Mouse (Mus musculus): ENCODE data around the gene Lrp10. TPM values are rescaled to one million over a fixed set of nuclear protein-coding genes. Genes with fewer than 3 reads are reported as not detected.

Lrp10 gene
- total RNA-seq, 2 experiments from 2014 or later = 21.1 to 22.2 TPM

Other genes starting within 250 kb of the Lrp10 start
- gene Dad1, start 210.0 kb upstream of the Lrp10 start, total RNA-seq (2021) = 100 to 1,000 TPM; 115 to 120 TPM
- 10 to 100 TPM; 42.8 to 46.2 TPM for gene Abhd4, start 209.9 kb upstream of the Lrp10 start, total RNA-seq (2021)
- gene Olfr49, start 179.2 kb upstream of the Lrp10 start, total RNA-seq (2021) = not detected
- gene Oxa1l, start 103.3 kb upstream of the Lrp10 start, total RNA-seq (2021) = 10 to 100 TPM; 49.2 to 55.1 TPM
- gene Slc7a7, start 46.4 kb upstream of the Lrp10 start, total RNA-seq (2021) = 1 to 10 TPM; 2.3 to 4.0 TPM
- gene Mrpl52, start 37.2 kb upstream of the Lrp10 start, total RNA-seq (2021) = 10 to 100 TPM; 89.2 to 93.8 TPM
- 10 to 100 TPM; 12.0 to 12.6 TPM for gene Mmp14, start 32.5 kb upstream of the Lrp10 start, total RNA-seq (2021)
- 1 to 10 TPM; 4.2 to 7.5 TPM for gene Rem2, start 12.0 kb downstream of the Lrp10 start, total RNA-seq (2021)
- gene Prmt5, start 53.4 kb downstream of the Lrp10 start, total RNA-seq (2021) = 10 to 100 TPM; 48.8 to 49.7 TPM
- gene Haus4, start 90.5 kb downstream of the Lrp10 start, total RNA-seq (2021) = 1 to 10 TPM; 1.5 to 2.0 TPM
- gene Ajuba, start 113.4 kb downstream of the Lrp10 start, total RNA-seq (2021) = 1 to 10 TPM; 1.7 to 1.9 TPM
- gene 4931414P19Rik, start 141.9 kb downstream of the Lrp10 start, total RNA-seq (2021) = 1 to 10 TPM; 8.3 to 9.3 TPM
- 100 to 1,000 TPM; 176 to 178 TPM for gene Psmb5, start 153.9 kb downstream of the Lrp10 start, total RNA-seq (2021)
- under 1 TPM in 1 of 2 experiments, not detected in 1; 0.16 TPM for gene Psmb11, start 157.3 kb downstream of the Lrp10 start, total RNA-seq (2021)
- not detected for gene Gm17606, start 176.8 kb downstream of the Lrp10 start, total RNA-seq (2021)
- gene Cdh24, start 177.2 kb downstream of the Lrp10 start, total RNA-seq (2021) = 1 to 10 TPM; 8.4 to 9.2 TPM
- 10 to 100 TPM; 22.9 to 25.8 TPM for gene 1700123O20Rik, start 222.1 kb downstream of the Lrp10 start, total RNA-seq (2021)
- gene Acin1, start 222.8 kb downstream of the Lrp10 start, total RNA-seq (2021) = 100 to 1,000 TPM; 193 to 195 TPM
- not detected for gene Gm29776, start 234.7 kb downstream of the Lrp10 start, total RNA-seq (2021)
- not detected for gene Cebpe, start 248.0 kb downstream of the Lrp10 start, total RNA-seq (2021)